Mouse (Mus musculus) bone marrow macrophage, adult 2 months (primary cell): ENCODE results near the gene Snai1.

Experiments used
- CTCF ChIP-seq: IDR thresholded peaks from 2 replicates; pipeline ENCODE4 v1.5.1; 2012; ENCODE audit warnings: low read depth, mild to moderate bottlenecking, low read length, moderate library complexity
- POLR2A ChIP-seq: IDR thresholded peaks from 2 replicates; pipeline ENCODE4 v1.6.1; 2012; ENCODE audit warnings: mild to moderate bottlenecking, low read depth, low read length, borderline replicate concordance

- TF ChIP-seq CTCF (no peak), POLR2A (no peak)
Observed at GRCm38 (mm10) chr2:167575581-167575980, 37.6 kb downstream of the Snai1 start.
